ENCODE assay signal across 13 mouse cellular contexts in the genomic region with DNA sequence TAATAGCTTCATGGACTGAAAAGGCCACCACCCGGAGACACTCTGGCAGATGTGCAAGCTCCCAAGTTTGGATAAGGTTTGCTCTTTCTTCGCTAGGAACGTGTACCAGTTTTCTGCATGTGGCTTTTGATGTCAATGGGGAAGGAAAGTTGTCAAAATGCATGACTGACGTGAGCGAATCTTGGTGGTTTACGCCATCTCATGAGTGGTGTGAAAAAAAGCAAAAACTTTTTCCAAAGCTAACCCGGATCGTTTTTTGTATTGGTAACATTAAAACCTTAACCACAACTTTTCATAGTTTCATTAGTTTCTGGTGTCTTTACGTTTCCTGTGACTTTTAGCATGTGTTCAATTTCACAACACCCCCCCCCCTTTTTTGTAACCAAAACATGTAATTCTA.
DNase-seq lines count a peak whose midpoint lies in the region; ATAC-seq lines count a peak whose summit lies in the region.
"Had no signal": no experiment of that assay in that cellular context is flagged by ENCODE, and none has a peak within 500 bp of the region (broad histone marks: within the 10 kb centered on the region; RNA-seq: fewer than 3 reads in every experiment).

No protein-coding gene starts in this region.

- DNase-seq in naive thymus-derived CD4-positive, alpha-beta T cell, adult 2 months (ENCODE audit: low read depth): peak; percentile 72
- no peak for DNase-seq in adrenal gland, adult 18-20 months (ENCODE audit: low spot score in 2 of 2)
- DNase-seq in gastrocnemius, adult 8-10 months (ENCODE audit: low spot score in 2 of 2): no peak
- no peak for DNase-seq in testis, postnatal 10 days (ENCODE audit: low spot score)
- DNase-seq: adrenal gland, postnatal 10 days; cerebellum, adult 18-20 months; cerebellum, postnatal 25 days; gastrocnemius, postnatal 14 days had no signal

- peak; percentile 32 for ATAC-seq in CD4-positive, CD25-positive, alpha-beta regulatory T cell, adult 4 months
- ATAC-seq in granulocyte monocyte progenitor cell, adult 5-6 weeks (replicated peaks; ENCODE audit: poor library complexity, severe bottlenecking): peak; percentile 47
- ATAC-seq: forebrain, embryonic 15.5 days; intestine, postnatal 0 days; Patski had no signal
